Mouse (Mus musculus) CD4-positive naive resting alpha-beta T cell, adult 76 days (primary cell): ENCODE measurements around the gene Olfr1198. TPM values are rescaled to one million over a fixed set of nuclear protein-coding genes. Genes with fewer than 3 reads are reported as not detected.

Source experiments
- total RNA-seq: library from RNA; stranded (reverse); gene quantifications from one replicate; pipeline ENCODE4 v1.2.4, GENCODE M21; 2023

Gene Olfr1198
- not detected for total RNA-seq

DNA sequence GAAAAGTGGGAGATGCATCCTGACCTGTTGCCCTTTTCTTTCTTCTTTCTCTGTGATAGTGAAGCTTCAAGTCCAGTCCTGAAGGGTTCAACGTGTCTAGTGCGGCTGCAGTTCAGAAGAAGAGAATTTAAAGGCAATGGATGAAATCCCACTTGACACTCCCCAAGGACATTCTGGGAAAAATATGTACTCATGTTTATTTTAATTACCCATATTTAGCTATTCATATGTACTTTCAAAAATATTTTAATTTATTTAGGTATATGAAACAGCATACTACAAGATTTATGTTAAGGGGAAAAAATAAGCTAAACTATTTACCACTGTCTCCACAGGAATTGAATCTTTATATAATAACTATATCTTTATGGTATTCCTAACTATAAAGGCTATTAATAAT, at the start of gene Olfr1198:
Gene Olfr1198 (minus strand): TSS at position 101 of the 400 bp plus-strand sequence.

DNA sequence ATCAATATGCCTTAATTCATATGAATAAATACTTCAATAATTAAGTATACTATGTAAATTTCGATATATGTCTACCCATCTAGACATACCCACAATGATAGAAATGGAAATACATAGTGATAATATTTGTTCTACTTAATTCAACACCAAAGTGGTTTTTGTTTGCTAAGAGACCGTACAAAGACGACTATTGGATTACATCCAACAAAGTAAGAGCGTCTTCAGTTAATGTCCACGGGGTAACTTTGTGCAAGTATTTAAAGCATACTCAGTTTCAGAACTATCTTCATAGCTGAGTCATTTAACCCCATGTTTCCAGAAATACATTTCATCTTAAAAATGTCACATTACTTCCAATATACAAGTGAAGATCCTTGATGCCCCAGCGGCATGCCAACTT, 41.6 kb upstream of the Olfr1198 start, which contains the start of gene Olfr1201:
Gene Olfr1201 (plus strand): TSS at position 301 of the 400 bp plus-strand sequence.

DNA sequence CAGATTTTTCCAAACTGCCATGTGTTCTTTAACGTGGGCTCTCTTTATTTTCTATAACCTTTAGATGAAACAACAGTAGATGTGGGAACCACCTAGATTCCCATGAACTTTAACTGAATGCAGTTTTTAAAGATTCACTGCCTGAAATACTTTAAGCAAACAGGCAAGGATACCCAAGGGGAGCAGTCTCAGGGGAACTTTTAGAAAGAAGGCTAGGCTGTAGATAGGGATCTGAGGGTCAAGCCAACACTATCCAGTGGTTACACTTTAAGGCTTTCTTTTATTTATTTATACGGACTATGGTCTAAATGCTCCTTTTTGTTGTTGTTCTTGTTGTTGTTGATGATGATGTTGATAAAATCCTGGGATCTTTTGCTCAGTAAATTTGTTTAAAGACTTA, 19.2 kb upstream of the Olfr1198 start, which contains the start of gene Olfr1200:
Gene Olfr1200 (minus strand): TSS at position 101 of the 400 bp plus-strand sequence.

DNA sequence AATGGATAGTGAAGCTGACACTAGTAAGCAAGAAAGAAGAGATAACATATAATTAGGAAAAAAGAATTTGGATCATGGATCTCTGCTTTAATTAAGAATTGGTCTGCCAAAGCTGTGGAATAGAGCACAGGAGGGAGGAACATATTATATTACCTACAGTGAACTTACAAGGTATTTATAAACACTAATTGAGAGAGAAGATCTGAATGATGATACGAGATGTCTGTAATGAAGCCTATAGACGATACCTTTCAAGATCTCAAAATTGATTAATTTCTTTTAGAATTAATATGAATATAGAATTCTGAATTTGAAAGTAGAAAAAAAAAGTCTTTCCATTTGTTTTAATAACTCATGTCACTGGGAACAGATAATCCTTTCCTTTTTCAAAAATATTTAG, 9.2 kb upstream of the Olfr1198 start, which contains the start of gene Olfr1199:
Gene Olfr1199 (minus strand): TSS at position 101 of the 400 bp plus-strand sequence.

DNA sequence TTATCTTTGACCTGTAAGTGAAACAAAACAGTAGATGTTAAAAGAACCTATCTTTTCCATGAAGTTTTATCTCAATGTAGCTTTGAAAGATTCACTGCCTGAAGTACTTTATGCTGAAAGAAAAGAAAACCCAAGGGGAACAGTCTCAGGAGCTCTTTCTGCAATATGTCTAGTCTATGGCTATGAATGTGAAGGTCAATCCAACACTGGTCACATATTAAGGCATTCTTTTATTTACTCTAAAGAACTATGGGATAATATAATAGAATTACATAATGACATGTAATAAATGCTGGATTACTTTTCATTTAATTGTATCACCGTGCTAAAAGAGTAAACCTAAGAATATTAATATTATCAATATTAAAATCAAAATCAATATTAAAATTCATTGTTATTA, 18.9 kb downstream of the Olfr1198 start, which contains the start of gene Olfr1197:
Gene Olfr1197 (minus strand): TSS at position 101 of the 400 bp plus-strand sequence.

DNA sequence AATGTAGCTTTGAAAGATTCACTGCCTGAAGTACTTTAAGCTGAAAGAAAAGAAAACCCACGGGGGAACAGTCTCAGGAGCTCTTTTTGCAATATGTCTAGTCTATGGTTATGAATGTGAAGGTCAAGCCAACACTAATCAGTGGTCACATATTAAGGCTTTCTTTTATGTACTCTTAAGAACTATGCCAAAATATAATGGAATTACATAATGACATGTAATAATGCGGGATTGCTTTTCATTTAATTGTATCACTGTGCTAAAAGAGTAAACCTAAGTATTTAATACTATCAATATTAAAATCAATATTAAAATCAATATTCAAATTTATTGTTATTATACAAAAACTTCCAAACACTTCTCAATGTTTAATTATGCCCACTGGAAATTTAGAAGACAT, 46.7 kb downstream of the Olfr1198 start, which contains the start of gene Olfr1196:
Gene Olfr1196 (minus strand): TSS at position 101 of the 400 bp plus-strand sequence.

Other genes with a start within 250 kb of the Olfr1198 start
- gene Olfr1186, start 232.8 kb downstream of the Olfr1198 start, total RNA-seq: not detected
- not detected for gene Olfr1188, start 194.4 kb downstream of the Olfr1198 start, total RNA-seq
- gene Olfr1189, start 164.9 kb downstream of the Olfr1198 start, total RNA-seq: not detected
- gene Olfr1191-ps1, start 110.8 kb downstream of the Olfr1198 start, total RNA-seq: not detected
- not detected for gene Olfr1192-ps1, start 102.9 kb downstream of the Olfr1198 start, total RNA-seq
- not detected for gene Olfr1193, start 75.7 kb downstream of the Olfr1198 start, total RNA-seq
- not detected for gene Olfr1195, start 62.2 kb downstream of the Olfr1198 start, total RNA-seq
- gene Olfr1196, start 46.8 kb downstream of the Olfr1198 start, total RNA-seq: not detected
- gene Olfr1197, start 19.0 kb downstream of the Olfr1198 start, total RNA-seq: not detected
- not detected for gene Olfr1199, start 9.1 kb upstream of the Olfr1198 start, total RNA-seq
- gene Olfr1200, start 19.1 kb upstream of the Olfr1198 start, total RNA-seq: not detected
- not detected for gene Olfr1201, start 41.7 kb upstream of the Olfr1198 start, total RNA-seq
- gene Olfr1202, start 63.1 kb upstream of the Olfr1198 start, total RNA-seq: not detected
- gene Olfr1205, start 78.4 kb upstream of the Olfr1198 start, total RNA-seq: not detected
- gene Olfr1204, start 97.9 kb upstream of the Olfr1198 start, total RNA-seq: not detected
- not detected for gene Olfr1206, start 111.9 kb upstream of the Olfr1198 start, total RNA-seq
- gene Olfr1208, start 150.9 kb upstream of the Olfr1198 start, total RNA-seq: not detected
- gene Olfr1209, start 163.8 kb upstream of the Olfr1198 start, total RNA-seq: not detected
- gene Olfr1211, start 186.7 kb upstream of the Olfr1198 start, total RNA-seq: not detected
- not detected for gene Olfr1212, start 202.6 kb upstream of the Olfr1198 start, total RNA-seq
- not detected for gene Gm13762, start 228.9 kb upstream of the Olfr1198 start, total RNA-seq
- not detected for gene Olfr1214, start 241.3 kb upstream of the Olfr1198 start, total RNA-seq